Mouse (Mus musculus) bone marrow, adult 2 months (tissue): Measurements from ENCODE around the gene Gsta4.

Experiments
- CTCF ChIP-seq: fragments of 200-500 bp; IDR thresholded peaks from 2 replicates; pipeline ENCODE4 v1.5.1; 2011; ENCODE audit warnings: low read length, control low read depth; ENCODE audit not compliant: control insufficient read depth, insufficient read depth
- POLR2A ChIP-seq: fragments of 200-500 bp; IDR thresholded peaks from 2 replicates; pipeline ENCODE4 v1.6.1; 2011; ENCODE audit warnings: low read depth, mild to moderate bottlenecking, control low read depth, low read length, borderline replicate concordance; ENCODE audit not compliant: control insufficient read depth

DNA sequence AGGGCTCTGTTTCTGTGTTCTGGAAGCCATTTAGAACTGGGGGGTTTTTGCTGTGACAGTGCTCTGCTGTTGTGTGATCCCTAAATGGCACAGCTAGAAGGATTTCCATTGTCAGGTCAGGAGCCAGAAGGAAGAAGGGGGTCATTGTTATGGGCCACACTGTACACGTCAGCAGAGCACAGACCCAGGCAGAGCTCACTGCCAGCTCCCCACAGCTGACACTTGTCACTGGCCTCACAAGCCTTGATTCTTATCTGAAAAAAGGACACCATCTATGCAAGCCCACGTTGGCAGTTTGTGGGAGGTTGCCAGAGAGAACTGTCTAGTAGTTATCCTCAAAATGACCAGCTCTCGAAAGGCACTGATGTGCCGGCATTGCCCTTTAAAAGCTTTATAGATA is 36.5 kb upstream of the Gsta4 start:
- no peak for TF ChIP-seq CTCF
- TF ChIP-seq POLR2A: no peak
